Mouse (Mus musculus): ENCODE measurements at regions not wholly inside any gene's neighbourhood (a gene's known extent, or its start where the extent isn't known, plus 50 kb on each side); places are given as distances from the start of the nearest gene placed in this dataset.

- no peak for DNase-seq
Measured at GRCm38 (mm10) chr1:81754067-81754466, 478.8 kb upstream of the Gm9747 start.

- no peak for DNase-seq
Measured at GRCm38 (mm10) chr1:81755281-81755680, 477.6 kb upstream of the Gm9747 start.

GRCm38 (mm10) chr1:81755694-81756093, 477.2 kb upstream of the Gm9747 start:
- no peak for DNase-seq

- DNase-seq = no peak
Measured at GRCm38 (mm10) chr1:81759919-81760318, 473.0 kb upstream of the Gm9747 start.

GRCm38 (mm10) chr1:81771704-81772103, 461.2 kb upstream of the Gm9747 start:
- no peak for DNase-seq

GRCm38 (mm10) chr1:81780583-81780982, 452.3 kb upstream of the Gm9747 start:
- no peak for DNase-seq

GRCm38 (mm10) chr1:81784305-81784704, 448.6 kb upstream of the Gm9747 start:
- DNase-seq = no peak

GRCm38 (mm10) chr1:81794771-81795170, 438.1 kb upstream of the Gm9747 start:
- no peak for DNase-seq

GRCm38 (mm10) chr1:81795399-81795798, 437.5 kb upstream of the Gm9747 start:
- no peak for DNase-seq

GRCm38 (mm10) chr1:81811591-81811990, 421.3 kb upstream of the Gm9747 start:
- no peak for DNase-seq

- DNase-seq = no peak
Measured at GRCm38 (mm10) chr1:81818884-81819283, 414.0 kb upstream of the Gm9747 start.

GRCm38 (mm10) chr1:81841966-81842365, 390.9 kb upstream of the Gm9747 start:
- no peak for DNase-seq

GRCm38 (mm10) chr1:81850462-81851144, 382.3 kb upstream of the Gm9747 start:
- DNase-seq = no peak

- no peak for DNase-seq
Measured at GRCm38 (mm10) chr1:81859464-81859863, 373.4 kb upstream of the Gm9747 start.

GRCm38 (mm10) chr1:81864571-81864970, 368.3 kb upstream of the Gm9747 start:
- DNase-seq = no peak

- no peak for DNase-seq
Measured at GRCm38 (mm10) chr1:81886940-81887531, 345.9 kb upstream of the Gm9747 start.

GRCm38 (mm10) chr1:81897241-81897640, 335.7 kb upstream of the Gm9747 start:
- DNase-seq = no peak

- no peak for DNase-seq
Measured at GRCm38 (mm10) chr1:81900843-81901242, 332.1 kb upstream of the Gm9747 start.

GRCm38 (mm10) chr1:81904056-81904455, 328.9 kb upstream of the Gm9747 start:
- no peak for DNase-seq

- DNase-seq = no peak
Measured at GRCm38 (mm10) chr1:81912607-81913006, 320.3 kb upstream of the Gm9747 start.

- no peak for DNase-seq
Measured at GRCm38 (mm10) chr1:81913561-81913964, 319.3 kb upstream of the Gm9747 start.

GRCm38 (mm10) chr1:81916840-81917239, 316.1 kb upstream of the Gm9747 start:
- no peak for DNase-seq

- no peak for DNase-seq
Measured at GRCm38 (mm10) chr1:81927721-81928120, 305.2 kb upstream of the Gm9747 start.

GRCm38 (mm10) chr1:81933064-81933463, 299.8 kb upstream of the Gm9747 start:
- no peak for DNase-seq

GRCm38 (mm10) chr1:81945236-81945635, 287.7 kb upstream of the Gm9747 start:
- no peak for DNase-seq
